Mouse (Mus musculus) cerebellum, adult 9-11 months (tissue): Measurements from ENCODE around the gene Dnah7a.
"Not testable (repeated sequence)": the region's sequence is repeated elsewhere in the genome, so short reads cannot be mapped to it uniquely, and the experiment has no call there.

Source experiments
- DNase-seq: peaks from one replicate; pipeline ENCODE4 v3.0.0; 2022

The Dnah7a gene

DNA sequence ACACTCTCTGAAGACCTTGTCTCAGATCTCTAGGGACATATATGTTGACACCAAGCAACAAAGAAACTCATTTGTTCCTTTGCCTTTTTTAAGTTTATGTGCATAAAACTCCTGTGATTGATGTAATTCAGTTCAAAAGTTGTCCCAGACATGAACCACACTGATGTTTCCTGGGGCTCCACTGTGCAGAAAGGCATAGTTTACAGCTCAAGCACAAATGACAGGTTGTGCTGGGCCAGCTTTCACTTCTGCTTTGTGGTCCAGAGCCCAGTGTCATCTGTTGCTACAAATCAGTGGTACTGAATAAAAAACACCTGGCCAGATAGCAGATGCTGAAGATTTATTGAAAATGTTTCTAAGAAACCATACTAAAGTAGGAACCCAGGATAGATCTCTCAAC lies 42.3 kb downstream of the Dnah7a start:
- DNase-seq: not testable (repeated sequence)

DNA sequence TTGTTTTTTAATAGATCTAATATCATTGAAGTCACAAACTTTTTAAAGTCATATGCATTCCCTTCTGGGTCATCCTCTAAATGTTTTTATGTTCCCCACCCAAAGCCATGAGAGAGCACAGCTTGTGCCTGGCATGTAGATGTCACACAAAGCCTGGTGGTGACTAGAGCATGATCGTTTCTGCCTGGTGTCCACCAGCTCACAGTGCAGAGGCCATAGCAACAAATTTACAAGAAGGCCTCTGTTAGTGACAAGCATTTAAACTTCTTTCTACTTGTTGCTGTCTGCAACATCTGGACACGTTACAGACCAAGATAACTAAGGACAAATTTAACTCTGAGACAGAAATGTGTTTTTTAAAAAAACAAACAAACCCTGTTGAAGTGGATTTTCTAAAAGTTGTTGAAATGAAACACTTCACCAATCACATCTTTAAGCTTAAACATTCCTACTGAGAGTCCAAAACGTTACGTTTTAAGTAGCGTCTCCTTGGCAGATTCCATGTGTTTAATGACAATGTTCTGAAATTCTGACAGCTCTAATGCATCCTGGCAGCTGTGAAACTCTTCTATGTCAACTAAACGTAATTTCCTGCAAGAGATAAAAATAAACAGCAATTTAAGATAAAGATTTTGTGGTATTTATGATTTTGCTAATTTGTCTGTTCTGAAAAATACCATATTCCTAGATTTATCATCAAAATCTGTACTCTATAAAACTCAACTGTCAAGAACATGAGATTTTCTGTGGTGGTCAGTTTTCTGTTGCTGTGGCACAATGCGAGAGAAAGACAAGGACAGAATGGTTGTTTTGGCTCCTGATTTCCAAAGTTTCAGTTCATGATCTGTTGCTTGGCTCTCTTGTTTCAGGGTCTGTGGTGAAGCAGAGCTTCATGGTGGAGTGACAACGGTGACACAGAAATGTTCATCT lies 66.5 kb downstream of the Dnah7a start:
- no peak for DNase-seq

GRCm38 (mm10) chr1:53635641-53636040 lies 70.9 kb downstream of the Dnah7a start:
- DNase-seq: not testable (repeated sequence)

- not testable (repeated sequence) for DNase-seq
These were observed 74.5 kb downstream of the Dnah7a start for GRCm38 (mm10) chr1:53632040-53632439.

- DNase-seq: no peak
These were observed 76.6 kb downstream of the Dnah7a start for GRCm38 (mm10) chr1:53630011-53630410.

DNA sequence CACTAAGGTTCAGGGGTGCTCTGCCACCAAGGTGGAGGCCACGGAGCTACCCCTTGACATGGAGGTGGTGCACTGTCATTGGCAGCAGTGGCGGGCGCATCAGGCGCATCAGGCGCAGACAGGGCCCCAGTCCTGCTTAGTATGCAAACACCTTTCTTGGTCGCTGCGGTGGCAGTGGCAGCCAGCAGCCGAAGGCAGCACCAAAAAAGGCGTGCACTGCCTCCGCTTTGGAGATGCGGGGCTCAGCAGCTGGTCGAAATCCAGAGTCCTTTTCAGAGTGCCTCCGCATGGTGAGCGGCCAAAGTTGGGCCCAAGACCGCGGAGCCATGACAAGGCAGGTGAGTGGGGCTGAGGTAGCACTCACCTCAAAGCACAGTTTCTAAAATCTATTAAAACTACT lies 93.1 kb downstream of the Dnah7a start:
- no peak for DNase-seq

GRCm38 (mm10) chr1:53581326-53581725 lies 125.3 kb downstream of the Dnah7a start:
- DNase-seq: not testable (repeated sequence)

GRCm38 (mm10) chr1:53557918-53558317 lies 148.7 kb downstream of the Dnah7a start:
- not testable (repeated sequence) for DNase-seq

DNA sequence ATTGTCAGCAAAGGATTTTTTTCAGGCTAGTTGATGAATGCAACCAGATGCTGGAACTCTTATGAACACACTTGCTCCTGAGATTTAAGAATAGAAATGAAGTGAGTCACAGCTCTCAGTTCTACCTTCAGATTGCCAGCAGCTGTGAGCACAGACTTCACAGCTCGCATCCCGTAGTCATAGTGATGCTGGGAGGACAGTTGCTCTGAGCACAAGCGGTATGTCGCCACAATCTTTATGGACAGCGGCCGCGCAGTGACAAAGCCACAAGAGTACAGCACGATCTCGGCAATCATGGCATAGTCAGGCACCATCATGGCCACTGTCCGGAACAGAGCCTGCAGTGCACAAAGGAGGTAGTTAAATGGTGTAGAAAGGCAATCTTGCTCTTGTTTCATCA lies 159.6 kb downstream of the Dnah7a start:
- DNase-seq: not testable (repeated sequence)

DNA sequence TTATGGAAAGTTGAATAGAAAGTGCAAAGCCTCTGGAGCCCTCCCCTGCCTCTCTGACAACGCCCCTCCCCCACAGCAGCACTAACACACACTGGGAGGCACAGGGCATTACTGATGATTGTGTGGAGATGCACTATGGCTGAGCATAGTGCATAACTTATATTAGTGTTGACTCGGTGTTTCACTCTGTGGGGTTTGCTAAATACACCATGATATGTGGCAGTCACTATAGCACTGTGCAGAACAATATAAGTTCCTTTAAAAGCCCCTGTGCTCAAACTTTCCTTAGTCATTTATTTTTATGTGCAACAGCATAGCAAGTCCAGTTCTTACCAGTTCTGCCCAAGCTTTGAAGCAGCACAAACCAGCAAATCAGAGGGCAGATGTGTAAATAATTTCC lies 168.2 kb downstream of the Dnah7a start:
- not testable (repeated sequence) for DNase-seq

GRCm38 (mm10) chr1:53534826-53535225 lies 171.8 kb downstream of the Dnah7a start:
- DNase-seq: not testable (repeated sequence)

DNA sequence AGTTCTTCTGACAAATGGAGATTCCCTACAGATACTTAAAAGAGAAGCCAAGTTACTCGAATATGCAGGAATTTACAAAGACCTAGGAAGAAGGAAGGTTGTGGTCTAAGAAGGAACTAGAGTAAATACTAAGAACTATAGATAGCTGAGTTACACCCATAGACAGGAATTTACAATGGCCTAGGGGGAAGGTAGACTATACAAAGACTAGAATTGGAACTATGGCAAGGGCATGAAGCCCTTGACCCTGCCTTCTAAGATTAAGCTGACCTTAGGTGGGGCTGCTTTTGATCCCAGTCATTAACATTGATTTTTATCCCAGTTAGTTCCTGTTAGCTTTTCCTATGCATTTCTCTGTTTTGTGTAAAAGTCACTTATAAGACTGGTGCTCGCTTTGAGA lies 180.6 kb downstream of the Dnah7a start:
- not testable (repeated sequence) for DNase-seq

DNA sequence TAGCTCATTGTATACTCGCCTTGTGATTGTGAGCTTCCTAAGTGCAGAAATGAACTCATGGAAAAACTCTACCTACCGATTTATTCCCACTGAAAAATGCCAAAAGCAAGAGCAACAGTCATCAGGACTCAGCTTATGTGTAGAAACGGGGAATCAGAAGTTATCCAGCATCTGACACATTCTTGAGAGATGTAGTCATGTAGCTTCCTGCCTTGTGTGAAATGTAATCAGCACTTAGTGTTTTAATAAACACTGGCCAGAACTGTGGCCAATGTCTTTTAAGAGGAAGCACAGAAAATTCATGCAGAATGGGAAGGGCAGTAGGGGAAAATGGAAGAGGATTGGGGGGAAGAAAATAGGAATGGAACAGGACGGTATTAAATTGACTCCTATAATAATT lies 232.9 kb downstream of the Dnah7a start:
- DNase-seq: no peak

DNA sequence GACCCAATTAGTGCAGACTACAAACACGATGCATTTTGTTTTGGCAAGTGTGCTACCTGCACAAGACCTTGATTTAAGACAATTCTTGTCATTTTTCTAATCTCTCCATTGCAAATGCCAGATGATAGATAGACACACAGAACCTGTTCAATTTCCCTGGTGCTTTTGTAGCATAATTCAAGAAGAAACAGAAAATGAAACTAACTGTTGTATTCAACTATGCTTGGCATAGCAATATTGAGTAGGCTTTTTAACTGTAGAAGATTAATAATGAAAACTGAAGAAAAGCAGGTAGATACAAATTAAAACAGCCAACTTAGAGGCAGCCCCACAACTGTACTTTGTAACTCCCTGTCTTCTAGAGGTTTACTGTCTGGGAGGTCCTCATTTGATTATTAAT lies 234.5 kb downstream of the Dnah7a start:
- DNase-seq: not testable (repeated sequence)

DNA sequence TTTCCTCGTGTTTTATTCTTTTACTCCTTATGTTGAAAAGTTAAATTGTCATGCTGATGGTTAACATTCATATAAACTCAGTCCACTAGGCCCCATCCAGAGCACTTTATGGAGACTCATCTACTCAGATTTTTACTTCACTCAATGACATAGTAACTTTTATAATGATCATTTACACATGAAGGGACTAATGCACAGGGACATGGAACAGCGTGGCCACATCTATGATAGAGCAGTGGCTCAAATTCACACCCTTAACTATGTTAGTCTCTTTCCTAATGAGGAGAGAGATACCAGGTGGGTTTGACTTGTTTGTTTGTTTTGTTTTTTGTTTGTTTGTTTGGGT lies 239.3 kb downstream of the Dnah7a start:
- no peak for DNase-seq

- not testable (repeated sequence) for DNase-seq
These were observed 239.9 kb downstream of the Dnah7a start for GRCm38 (mm10) chr1:53466524-53467324.

- DNase-seq: not testable (repeated sequence)
These were observed 267.4 kb downstream of the Dnah7a start for GRCm38 (mm10) chr1:53439173-53439572.

- DNase-seq: not testable (repeated sequence)
These were observed 274.2 kb downstream of the Dnah7a start for GRCm38 (mm10) chr1:53432433-53432832.

GRCm38 (mm10) chr1:53405803-53406325 lies 300.7 kb downstream of the Dnah7a start:
- DNase-seq: no peak

GRCm38 (mm10) chr1:53393936-53394760 lies 312.4 kb downstream of the Dnah7a start:
- DNase-seq: not testable (repeated sequence)

- DNase-seq: no peak
These were observed 317.8 kb downstream of the Dnah7a start for GRCm38 (mm10) chr1:53388762-53389161.

GRCm38 (mm10) chr1:53384085-53384688 lies 322.4 kb downstream of the Dnah7a start:
- DNase-seq: no peak
